Mouse (Mus musculus): ENCODE data around the gene Lsm12.

Lsm12 gene

GRCm38 (mm10) chr11:102117386-102117785 is 67.7 kb downstream of the Lsm12 start:
- no peak for DNase-seq (ENCODE audit: extremely low read depth, low read depth)

GRCm38 (mm10) chr11:102116241-102116640 is 68.9 kb downstream of the Lsm12 start:
- DNase-seq (ENCODE audit: extremely low read depth, low read depth): no peak
